Mouse (Mus musculus) yolk sac, embryonic 10.5 days (tissue): Measurements from ENCODE around the gene Nfib.

Source experiments
- DNase-seq: peaks from one replicate; pipeline ENCODE4 v3.0.0-alpha.2; 2017; ENCODE audit warnings: low spot score

The Nfib gene

GRCm38 (mm10) chr4:82349006-82349405 is 356.5 kb downstream of the Nfib start:
- DNase-seq, result no peak

- no peak for DNase-seq
Measured at GRCm38 (mm10) chr4:82344787-82345186, 360.8 kb downstream of the Nfib start.

DNA sequence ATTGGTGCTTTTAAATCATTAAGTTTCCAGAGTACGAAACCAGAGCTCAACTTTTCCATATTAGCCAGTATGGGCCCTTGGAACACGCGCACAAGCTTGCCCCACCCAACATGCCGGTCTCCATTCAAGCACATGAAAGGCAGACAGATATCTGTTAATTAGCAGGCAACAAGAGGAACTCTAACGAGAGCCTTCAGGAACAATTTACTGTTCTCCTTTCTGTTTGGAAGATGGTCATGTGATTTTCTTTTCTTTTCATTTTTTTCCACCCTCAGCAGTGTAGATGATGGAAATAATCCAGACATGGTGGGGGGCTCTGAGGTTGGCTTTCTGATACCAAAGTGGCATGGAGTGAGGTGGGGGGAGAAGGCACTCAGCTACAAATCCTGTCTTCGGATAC is 361.3 kb downstream of the Nfib start:
- DNase-seq, result no peak

DNA sequence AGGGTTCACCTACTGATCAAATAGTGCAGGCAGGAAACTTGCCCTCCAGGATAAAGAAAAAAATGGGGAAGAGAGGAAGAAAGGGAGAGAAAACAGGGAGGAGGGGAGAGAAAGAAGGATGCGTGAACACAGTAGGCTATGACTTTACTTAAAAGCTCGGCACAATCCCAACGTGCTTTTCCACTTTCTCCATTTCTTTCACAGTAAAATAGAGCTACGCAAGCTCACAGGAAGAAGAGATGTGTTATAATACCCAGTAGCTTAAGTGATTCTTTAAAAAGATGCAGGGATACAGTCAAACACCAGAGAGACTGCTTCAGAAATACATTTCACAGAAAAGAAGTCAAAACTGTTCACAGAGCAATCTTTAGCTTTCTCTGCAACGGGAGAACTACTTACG is 366.6 kb downstream of the Nfib start:
- no peak for DNase-seq

DNA sequence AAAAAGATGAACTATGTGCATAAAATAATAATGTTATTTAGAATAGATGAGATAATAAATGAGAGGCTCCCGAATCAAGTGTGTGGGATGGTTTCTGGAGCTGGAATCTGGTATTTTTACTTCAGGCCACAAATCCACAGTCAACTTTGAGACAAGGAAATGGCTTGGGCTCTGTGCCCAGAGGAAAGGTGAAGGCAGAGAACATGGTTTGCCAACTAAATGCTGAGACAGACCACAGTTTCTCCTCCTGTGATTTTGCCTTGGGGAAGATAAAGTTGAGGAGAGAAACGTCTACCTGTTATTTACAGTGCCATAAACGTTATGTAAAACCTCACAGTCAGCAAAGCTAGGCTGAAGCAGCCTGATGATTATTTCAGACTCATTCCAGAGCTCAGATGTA is 367.1 kb downstream of the Nfib start:
- no peak for DNase-seq

GRCm38 (mm10) chr4:82336951-82337381 is 368.6 kb downstream of the Nfib start:
- DNase-seq, result no peak

GRCm38 (mm10) chr4:82335266-82335865 is 370.2 kb downstream of the Nfib start:
- DNase-seq, result no peak

GRCm38 (mm10) chr4:82333413-82333812 is 372.1 kb downstream of the Nfib start:
- DNase-seq, result no peak

DNA sequence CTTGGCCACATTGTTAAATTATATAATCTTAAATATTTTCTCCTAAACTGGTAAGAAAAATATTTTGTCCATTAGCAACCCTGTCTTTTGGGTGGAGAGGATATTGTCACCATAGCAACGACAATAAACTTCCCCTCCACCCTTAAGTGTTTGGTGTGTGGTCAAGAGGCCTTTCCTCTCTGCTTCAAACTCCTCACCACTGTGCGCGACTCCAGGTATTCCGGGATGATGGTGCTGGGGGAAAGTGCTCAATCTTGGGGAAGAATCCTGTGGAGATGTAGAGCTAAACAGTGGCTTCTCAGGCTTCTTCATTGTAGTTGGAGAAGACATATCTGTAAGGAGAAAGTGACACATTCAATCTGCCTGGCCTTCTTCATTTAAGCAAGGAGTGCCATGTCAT is 375.5 kb downstream of the Nfib start:
- DNase-seq, result no peak

- no peak for DNase-seq
Measured at GRCm38 (mm10) chr4:82326140-82326529, 379.4 kb downstream of the Nfib start.

GRCm38 (mm10) chr4:82325409-82326139 is 380.0 kb downstream of the Nfib start:
- DNase-seq, result no peak

DNA sequence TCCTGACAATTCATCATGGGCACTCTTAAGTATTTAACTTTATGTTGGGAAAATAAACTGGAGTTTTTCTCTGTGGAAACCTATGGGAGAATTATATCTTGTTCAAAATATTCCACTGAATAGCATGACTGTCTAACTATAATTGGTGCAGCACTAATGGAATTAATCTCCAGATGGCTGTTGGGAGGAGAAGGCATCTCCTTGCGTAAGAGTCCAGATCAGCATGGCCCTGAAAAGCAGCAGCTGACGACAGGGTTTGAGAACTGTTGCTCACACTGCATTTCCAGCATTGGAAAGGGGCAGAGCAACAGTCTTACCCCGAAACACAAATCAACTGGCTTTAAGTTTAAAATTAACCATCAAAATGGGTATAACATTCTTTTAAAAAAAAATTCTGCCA is 380.6 kb downstream of the Nfib start:
- DNase-seq, result no peak

GRCm38 (mm10) chr4:82321008-82321407 is 384.5 kb downstream of the Nfib start:
- no peak for DNase-seq

- DNase-seq, result no peak
Measured at GRCm38 (mm10) chr4:82319388-82319787, 386.2 kb downstream of the Nfib start.

DNA sequence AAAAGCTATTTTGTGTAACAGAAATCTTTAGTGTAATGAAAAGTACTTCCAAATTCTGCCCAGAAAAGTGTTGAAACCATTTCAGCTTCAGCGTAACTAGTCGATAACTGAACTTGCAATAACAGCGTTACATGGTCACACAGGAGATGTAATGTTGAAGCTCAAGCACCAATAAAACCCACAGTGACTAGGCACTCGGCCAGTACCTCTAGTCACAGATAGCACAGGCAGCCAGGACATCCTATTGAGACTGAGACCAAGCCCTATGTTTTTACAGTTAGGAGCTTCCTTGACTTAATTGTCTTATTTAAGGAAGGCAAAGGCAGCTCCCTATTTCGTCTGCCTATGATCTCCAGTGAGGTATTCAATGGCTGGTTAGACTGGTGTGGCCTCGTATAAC is 389.4 kb downstream of the Nfib start:
- no peak for DNase-seq

- DNase-seq, result no peak
Measured at GRCm38 (mm10) chr4:82315710-82316109, 389.8 kb downstream of the Nfib start.

DNA sequence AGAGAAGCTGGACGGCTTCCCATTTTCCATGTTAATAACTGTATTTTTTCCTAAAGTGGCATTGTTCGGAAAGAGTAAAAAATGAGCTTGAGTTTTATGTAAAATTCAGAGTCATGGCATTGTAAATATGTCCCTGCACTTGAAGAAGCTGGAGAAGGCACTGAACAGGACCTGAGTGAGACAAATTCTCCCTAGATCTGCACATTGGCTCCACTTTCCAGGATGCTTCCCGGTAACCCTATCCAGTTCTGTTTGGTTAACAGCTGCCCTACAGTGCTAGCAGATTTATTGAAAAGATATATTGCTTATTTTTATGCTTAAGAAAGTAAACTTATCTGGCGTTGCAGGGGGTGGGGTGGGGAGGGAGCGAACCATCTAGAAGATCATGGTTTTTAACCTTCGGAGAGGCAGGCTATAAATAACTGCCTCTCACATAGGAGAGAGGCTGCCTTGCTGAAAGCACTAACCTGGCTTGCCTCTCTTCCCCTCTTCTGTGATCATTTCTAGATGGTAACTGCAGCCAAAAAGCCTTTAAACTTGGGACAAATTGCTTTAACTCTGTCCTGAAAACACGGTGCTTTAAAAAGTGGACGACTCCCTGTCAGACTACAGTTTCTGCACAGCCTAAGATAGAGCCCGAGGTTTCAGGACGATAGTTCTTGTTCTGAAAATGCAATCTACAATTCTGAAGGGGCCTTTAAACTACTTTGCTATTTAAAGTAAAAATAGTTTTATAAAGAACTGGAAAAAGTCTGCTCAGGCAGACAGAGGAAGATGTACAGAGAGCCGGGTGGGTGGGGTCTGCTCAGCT is 394.4 kb downstream of the Nfib start:
- DNase-seq, result no peak

- no peak for DNase-seq
Measured at GRCm38 (mm10) chr4:82306045-82306444, 399.5 kb downstream of the Nfib start.

DNA sequence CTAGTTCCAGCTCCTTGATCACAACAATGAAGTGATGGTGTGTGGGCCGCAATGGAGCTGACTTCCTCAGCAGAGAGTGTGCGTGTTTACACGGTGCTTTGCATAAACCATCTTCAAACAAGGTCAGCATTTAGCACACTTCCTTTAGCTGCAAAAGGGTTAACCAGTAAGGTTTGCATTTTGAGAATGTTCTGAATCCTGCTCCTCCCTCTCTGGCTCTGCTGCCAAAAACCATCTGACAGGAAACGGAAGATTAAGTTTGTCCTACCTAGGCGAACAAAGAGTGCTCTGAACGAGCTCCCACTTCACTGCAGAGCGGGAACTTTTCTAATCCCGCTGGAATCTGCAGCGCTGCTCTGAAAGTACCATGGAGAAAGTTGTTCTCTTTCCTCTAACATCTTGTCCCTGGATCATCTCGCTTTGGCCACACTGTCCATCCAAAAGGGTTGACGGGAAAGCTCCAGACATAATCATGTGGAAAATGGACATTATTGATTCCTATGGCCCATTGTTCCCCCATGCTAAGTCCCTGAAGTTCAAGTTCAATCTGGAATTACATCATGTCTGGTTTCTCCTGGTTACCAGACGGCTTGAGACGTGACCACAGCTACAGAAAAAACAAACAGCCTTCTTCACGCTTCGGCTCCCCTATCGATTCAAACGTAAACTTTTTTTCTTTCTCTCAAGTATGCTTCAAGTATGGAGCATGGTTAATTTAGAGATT is 401.2 kb downstream of the Nfib start:
- peak; percentile 19 for DNase-seq

GRCm38 (mm10) chr4:82303362-82303900 is 402.1 kb downstream of the Nfib start:
- no peak for DNase-seq

DNA sequence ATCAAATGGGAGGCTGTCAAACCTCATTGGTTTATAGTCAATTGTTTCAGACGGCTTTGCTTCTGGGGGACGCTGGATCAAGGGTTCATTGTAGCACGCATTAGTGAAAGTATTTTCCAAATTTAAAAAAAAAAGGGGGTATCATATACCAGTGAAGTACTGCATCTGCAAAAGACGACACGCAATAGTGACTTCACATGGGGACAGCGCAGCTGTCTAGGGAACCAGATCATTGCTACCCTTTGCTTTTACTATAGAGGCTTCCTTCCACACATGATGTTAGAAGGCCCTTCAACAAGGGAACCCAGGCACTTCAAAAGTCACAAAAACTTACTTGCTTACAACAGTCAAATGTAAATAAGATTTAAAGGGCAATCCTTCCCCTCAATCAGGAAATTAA is 402.6 kb downstream of the Nfib start:
- no peak for DNase-seq

DNA sequence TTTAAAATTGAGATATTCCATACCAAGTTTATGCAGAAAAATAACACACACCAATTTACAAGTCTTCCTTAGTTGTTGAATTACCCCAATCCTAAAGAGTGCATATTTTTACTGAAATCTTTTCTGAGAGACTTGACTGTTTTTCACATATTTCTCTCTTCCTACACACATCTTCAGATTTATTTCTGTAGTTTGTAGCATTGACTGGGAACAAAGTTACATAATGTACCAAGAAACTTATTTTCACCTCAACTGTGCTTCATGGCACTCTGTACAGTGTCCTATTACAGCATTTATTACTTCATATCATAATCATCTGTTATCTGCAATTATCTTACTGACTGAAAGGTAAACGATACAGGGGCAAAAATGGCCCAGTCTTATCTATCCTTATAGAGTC is 406.9 kb downstream of the Nfib start:
- no peak for DNase-seq
